Mouse (Mus musculus) kidney, adult 2 months (tissue): ENCODE results near the gene Pgm3.

Experiments used
- CTCF ChIP-seq: fragments of 200-500 bp; conservative IDR thresholded peaks from 2 replicates; pipeline ENCODE4 v1.5.1; 2011; ENCODE audit warnings: low read depth, mild to moderate bottlenecking, control low read depth, low read length, moderate library complexity, mixed read lengths; ENCODE audit not compliant: insufficient read depth, insufficient read length
- POLR2A ChIP-seq: fragments of 200-500 bp; IDR thresholded peaks from one replicate; pipeline ENCODE4 v1.6.1; 2011; ENCODE audit warnings: low read depth, low read length, control low read depth

DNA sequence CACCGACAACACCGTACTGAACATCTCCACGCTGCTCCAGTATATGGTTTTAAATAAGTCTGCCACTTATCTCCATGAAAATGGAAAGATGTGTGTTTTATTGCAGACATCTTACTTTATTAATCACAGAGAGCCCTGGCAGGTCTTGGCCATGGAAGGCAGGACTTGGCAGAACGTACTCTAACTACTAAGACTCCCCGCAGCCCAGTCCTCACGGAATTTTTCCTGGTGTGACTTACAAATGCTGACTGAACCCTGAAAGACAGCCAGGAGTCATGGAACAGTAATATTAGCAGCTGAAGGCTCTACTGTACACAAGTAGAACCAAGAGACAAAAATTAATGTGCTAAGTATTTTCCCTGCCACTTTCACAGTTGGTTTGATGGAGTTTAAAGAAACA lies 34.1 kb upstream of the Pgm3 start:
- TF ChIP-seq CTCF = no peak
- TF ChIP-seq POLR2A = no peak
